Mouse (Mus musculus) bone marrow macrophage, adult 2 months (primary cell): ENCODE measurements at regions not wholly inside any gene's neighbourhood (a gene's known extent, or its start where the extent isn't known, plus 50 kb on each side); places are given as distances from the start of the nearest gene placed in this dataset.

Experiments used
- CTCF ChIP-seq: IDR thresholded peaks from 2 replicates; pipeline ENCODE4 v1.5.1; 2012; ENCODE audit warnings: low read depth, mild to moderate bottlenecking, low read length, moderate library complexity
- POLR2A ChIP-seq: IDR thresholded peaks from 2 replicates; pipeline ENCODE4 v1.6.1; 2012; ENCODE audit warnings: mild to moderate bottlenecking, low read depth, low read length, borderline replicate concordance

DNA sequence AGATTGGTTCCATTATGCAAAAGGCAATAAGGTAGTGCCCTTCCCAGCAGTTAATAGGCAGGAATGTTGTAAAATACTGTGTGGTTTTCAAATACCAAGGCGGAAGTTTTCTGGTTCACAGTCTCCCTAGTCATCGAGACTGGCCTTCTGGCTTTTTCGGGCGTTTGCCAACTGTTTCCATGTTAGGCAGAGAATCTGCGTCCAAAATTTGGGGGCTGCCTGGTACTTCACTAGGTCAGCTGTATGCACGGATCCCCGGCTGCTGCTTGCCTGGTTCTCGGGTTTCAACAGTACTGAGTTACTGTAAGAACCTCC, 204.7 kb upstream of the Prep start:
- TF ChIP-seq POLR2A (no peak), CTCF (no peak)
